22 mouse cellular contexts compared by ENCODE assay signal in the genomic region with DNA sequence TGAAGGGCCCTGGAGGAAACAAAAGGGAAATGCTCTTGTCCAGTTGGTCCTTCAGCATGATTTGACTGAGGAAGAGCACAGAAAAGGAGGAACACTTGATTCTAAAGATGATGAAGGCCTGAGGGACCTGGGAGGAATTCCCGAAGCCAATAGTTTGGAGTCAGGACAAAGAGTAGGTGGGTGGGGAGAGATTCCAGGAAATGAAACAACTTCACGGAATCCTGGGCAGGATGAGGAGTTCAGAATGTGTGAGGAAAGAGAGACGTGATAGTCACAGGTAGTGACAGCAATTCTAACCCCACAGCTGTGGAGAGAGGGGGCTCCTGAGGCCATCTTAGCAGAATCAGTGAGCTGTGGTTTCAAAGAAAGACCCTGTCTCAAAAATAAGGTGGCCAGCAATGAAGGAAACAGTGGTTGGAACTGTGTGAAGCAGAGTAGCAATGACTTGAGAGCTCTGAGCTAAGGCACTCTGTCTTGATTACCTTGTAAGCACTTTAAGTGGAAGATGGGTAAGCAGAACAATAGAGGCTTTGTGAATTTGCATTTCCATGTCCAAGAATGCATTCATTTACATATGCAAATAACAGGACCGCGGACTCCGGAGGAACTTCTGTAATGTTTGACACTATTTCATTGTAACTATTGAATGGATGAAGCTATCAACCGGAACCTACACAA. TPM values are rescaled to one million over a fixed set of nuclear protein-coding genes. Genes with fewer than 3 reads are reported as not detected.
DNase-seq lines count a peak whose midpoint lies in the region; ATAC-seq lines count a peak whose summit lies in the region.
"Had no signal": no experiment of that assay in that cellular context is flagged by ENCODE, and none has a peak within 500 bp of the region (broad histone marks: within the 10 kb centered on the region; RNA-seq: fewer than 3 reads in every experiment).

No protein-coding gene starts in this region.

- no peak overlapping the region for H3K27ac ChIP-seq in heart, embryonic 12.5 days (ENCODE audit: poor library complexity, severe bottlenecking)
- H3K27ac ChIP-seq in forebrain, embryonic 16.5 days (ENCODE audit: low read length): no peak overlapping the region
- H3K27ac ChIP-seq: embryonic facial prominence, embryonic 12.5 days; forebrain, embryonic 12.5 days; gastrocnemius, adult 2 months; hindbrain, postnatal 0 days had no signal

- H3K4me3 ChIP-seq in heart, embryonic 12.5 days: no peak overlapping the region
- no peak overlapping the region for H3K4me3 ChIP-seq in forebrain, embryonic 16.5 days (replicated peaks; ENCODE audit: low read length)
- H3K4me3 ChIP-seq: embryonic facial prominence, embryonic 12.5 days; forebrain, embryonic 12.5 days; gastrocnemius, adult 2 months had no signal

- H3K4me2 ChIP-seq in heart, embryonic 12.5 days: no peak overlapping the region
- no peak overlapping the region for H3K4me2 ChIP-seq in forebrain, embryonic 16.5 days (ENCODE audit: low read length)
- H3K4me2 ChIP-seq: embryonic facial prominence, embryonic 12.5 days; forebrain, embryonic 12.5 days had no signal

- H3K9ac ChIP-seq in heart, embryonic 12.5 days: no peak overlapping the region
- no peak overlapping the region for H3K9ac ChIP-seq in forebrain, embryonic 16.5 days (replicated peaks; ENCODE audit: low read depth, low read length)
- H3K9ac ChIP-seq: embryonic facial prominence, embryonic 12.5 days; forebrain, embryonic 12.5 days; forebrain, postnatal 0 days had no signal

- no peak for ATAC-seq in heart, embryonic 12.5 days (ENCODE audit: insufficient number of reproducible peaks, low FRiP score)
- no peak for ATAC-seq in forebrain, embryonic 16.5 days
- ATAC-seq: forebrain, postnatal 0 days; hindbrain, postnatal 0 days; Patski had no signal

- H3K36me3 ChIP-seq in heart, embryonic 12.5 days: no peaks in the 10 kb centered on the region
- no peaks in the 10 kb centered on the region for H3K36me3 ChIP-seq in forebrain, embryonic 16.5 days (ENCODE audit: control insufficient read depth, insufficient read depth)
- H3K36me3 ChIP-seq: embryonic facial prominence, embryonic 12.5 days; forebrain, embryonic 12.5 days had no signal

- no peaks in the 10 kb centered on the region for H3K27me3 ChIP-seq in heart, embryonic 12.5 days (replicated peaks)
- no peaks in the 10 kb centered on the region for H3K27me3 ChIP-seq in forebrain, embryonic 16.5 days (replicated peaks; ENCODE audit: control insufficient read depth, insufficient read depth, low read length)
- H3K27me3 ChIP-seq: embryonic facial prominence, embryonic 12.5 days; forebrain, embryonic 12.5 days; Patski had no signal

- WGBS in heart, embryonic 12.5 days: 68% methylated on average over 7 of the region's 7 CpGs
- 41% methylated on average over 7 of the region's 7 CpGs for WGBS in forebrain, embryonic 16.5 days

- no peaks in the 10 kb centered on the region for H3K9me3 ChIP-seq in heart, embryonic 12.5 days (replicated peaks)
- no peaks in the 10 kb centered on the region for H3K9me3 ChIP-seq in forebrain, embryonic 16.5 days (ENCODE audit: control insufficient read depth, low read length)
- H3K9me3 ChIP-seq: embryonic facial prominence, embryonic 12.5 days; forebrain, embryonic 12.5 days had no signal

- peak; percentile 64 for DNase-seq in heart, adult 11 months
- DNase-seq in retina, postnatal 1 day: peak; percentile 36
- no peak for DNase-seq in retina, embryonic 14.5 days (ENCODE audit: low spot score)
- peak; percentile 96 for DNase-seq in R1 (ENCODE audit: low read depth, low spot score)
- DNase-seq in frontal cortex, adult 2 months (ENCODE audit: extremely low spot score in 1 of 2, low spot score in 1 of 2): no peak
- DNase-seq in cerebellum, adult 11-12 months: no peak
- DNase-seq: adrenal gland, adult 8-10 months; adrenal gland, postnatal 36 days; cerebellum, adult 11 months; cerebellum, adult 9-10 months; cerebellum, postnatal 25 days; forebrain, postnatal 0 days; gastrocnemius, adult 2 months; gastrocnemius, postnatal 25 days; heart, postnatal 10 days; kidney, adult 11 months had no signal

- 0 out of 2 replicates have a peak, but pooled peaks cover 5% of the 10 kb centered on the region for H3K4me1 ChIP-seq in heart, embryonic 12.5 days (replicated peaks)
- H3K4me1 ChIP-seq in forebrain, embryonic 16.5 days (replicated peaks; ENCODE audit: control insufficient read depth, insufficient read depth, low read length): no peaks in the 10 kb centered on the region

RNA-seq across cellular contexts. Expression of a gene that starts 25.1 kb away (rescaled TPM):
- 17.3 and 17.9 TPM in 2 replicates for polyA plus RNA-seq in heart, embryonic 12.5 days (2016; fragmentation: Nextera tagmentation; extraction: Ambion mirVana)
- polyA plus RNA-seq in forebrain, embryonic 16.5 days (2015; fragmentation: Nextera tagmentation; extraction: Ambion mirVana): 7.4 and 9.2 TPM in 2 replicates
- polyA plus RNA-seq in frontal cortex, adult 2 months (2012; rRNA removed): 16.9 and 17.6 TPM in 2 replicates

Comparison
In these comparisons a context has a peak if more than half of its experiments do, and no peak if none do; other contexts are left out.
1. DNase-seq: peak in heart, adult 11 months (single experiment), retina, postnatal 1 day (single experiment) and R1 (single experiment); none in retina, embryonic 14.5 days (single experiment), frontal cortex, adult 2 months (0 of 2) and cerebellum, adult 11-12 months (single experiment).